Mouse (Mus musculus) E14TG2a.4 (cell line): ENCODE measurements around the gene Igsf10.

Source experiments
- CTCF ChIP-seq: conservative IDR thresholded peaks from 2 replicates; pipeline ENCODE4 v1.5.1; 2014; ENCODE audit warnings: low read length
- POU5F1 ChIP-seq: IDR thresholded peaks from 2 replicates; pipeline ENCODE4 v1.6.1; 2014; ENCODE audit warnings: low read length, borderline replicate concordance

DNA sequence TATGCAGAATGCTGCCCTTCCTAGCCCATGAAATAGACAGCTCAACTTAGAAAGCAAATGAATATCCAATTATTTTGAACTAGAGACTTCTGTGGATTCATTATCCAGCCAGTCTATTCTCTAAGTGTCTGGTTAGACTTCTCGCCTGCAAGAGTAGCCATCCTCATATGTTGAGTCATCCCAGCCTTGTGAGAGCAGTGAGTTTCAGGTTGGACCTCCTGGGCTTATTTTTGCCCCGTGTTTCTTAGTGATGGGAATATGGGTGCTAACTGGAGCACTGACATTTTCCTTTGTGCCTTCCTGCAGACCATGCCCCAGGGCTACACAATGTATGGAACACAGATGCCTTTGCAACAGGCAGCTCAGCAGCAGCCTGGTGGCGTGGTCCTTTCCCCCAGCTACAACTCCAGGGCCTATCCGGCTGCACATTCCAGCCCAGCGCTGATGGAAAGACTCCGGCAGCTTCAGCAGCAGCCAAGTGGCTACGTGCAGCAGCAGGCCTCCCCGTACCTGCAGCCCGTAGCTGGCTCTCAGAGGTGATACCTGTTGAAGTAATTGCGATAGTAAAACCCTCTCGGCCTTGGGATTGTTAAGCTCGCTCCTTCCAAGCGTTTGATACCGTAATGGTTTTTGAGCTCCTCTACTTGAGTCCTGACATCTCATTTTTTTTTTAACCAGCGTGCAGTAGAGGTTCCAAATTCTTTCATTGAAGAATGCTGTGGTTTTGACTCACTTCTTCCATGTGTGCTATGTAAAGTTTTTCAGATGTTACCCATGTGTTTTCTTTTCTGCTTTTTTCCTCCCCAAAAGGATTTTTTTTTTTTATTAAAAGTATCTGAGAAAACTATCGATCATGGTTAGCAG is 48.3 kb downstream of the Igsf10 start:
- no peak for TF ChIP-seq CTCF
- no peak for TF ChIP-seq POU5F1
